Mouse (Mus musculus) liver, embryonic 14.5 days (tissue): ENCODE measurements around the gene Gfra1.

ENCODE experiments used
- CTCF ChIP-seq: IDR thresholded peaks from 2 replicates; pipeline ENCODE4 v1.5.1; 2016; ENCODE audit warnings: antibody characterized with exemption, low read depth, control low read depth
- EP300 ChIP-seq: IDR thresholded peaks from 2 replicates; pipeline ENCODE4 v1.6.1; 2016; ENCODE audit warnings: antibody characterized with exemption, low read depth

DNA sequence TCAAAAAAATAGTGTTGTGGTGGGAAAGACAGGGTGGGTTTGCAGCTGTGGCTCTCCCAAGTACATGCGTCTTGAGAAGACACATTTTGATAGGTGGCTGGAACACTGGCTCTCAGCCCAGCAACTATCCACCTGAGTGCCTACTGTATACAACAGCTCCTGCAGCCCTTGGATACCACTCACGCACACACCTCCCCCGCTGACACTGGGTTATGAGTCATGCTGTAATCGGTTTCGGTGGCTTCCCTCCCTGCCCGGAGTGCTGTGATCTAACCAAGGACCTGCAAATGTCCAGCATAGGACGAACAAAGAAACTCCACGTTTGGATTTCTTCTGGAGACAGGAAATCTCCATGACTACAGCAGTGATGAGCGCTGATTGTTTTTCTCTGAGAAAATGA is 180.4 kb downstream of the Gfra1 start:
- TF ChIP-seq CTCF (no peak), EP300 (no peak)
